Mouse (Mus musculus): ENCODE data around the gene Gm572.

DNA sequence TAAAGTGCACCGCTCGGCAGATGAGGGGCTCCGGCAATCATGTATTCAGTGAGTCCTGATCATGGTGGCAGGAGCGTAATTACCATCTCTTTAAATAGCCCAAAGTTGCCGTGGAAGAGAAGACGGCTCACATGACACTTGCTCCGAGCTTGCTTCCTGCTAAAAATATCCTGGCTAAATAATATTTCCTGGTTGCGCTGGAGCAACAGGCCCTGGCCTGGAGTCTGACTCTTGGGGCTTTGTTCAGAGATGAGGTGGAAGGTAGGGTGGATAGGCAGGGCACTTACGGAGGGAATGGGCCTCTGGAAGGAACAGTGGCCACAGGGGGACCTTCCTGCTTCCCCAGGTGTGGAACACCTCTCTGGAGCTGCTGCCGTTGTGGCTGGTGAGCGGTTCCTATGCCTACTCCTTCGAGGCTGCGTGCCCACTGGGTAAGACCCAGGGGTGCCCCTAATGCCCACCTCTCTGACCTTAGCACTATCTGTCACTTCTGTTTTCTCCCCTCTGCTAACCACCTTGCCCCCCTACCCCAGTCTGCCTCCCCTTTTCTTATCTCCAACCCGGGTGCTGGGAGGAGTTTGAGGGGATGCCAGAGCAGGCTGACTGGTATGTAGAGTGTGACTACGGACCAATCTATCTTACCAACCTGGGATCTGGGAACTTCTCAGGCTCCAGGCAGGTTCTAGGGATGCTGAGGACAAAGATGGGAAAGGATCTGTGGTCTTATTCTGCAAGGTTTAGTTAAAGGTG, 24.1 kb downstream of the Gm572 start:
- TF ChIP-seq POLR2A (IDR thresholded peaks at IDR 0.05; ENCODE audit: low read depth, low read length) (no peak), CTCF (IDR thresholded peaks at IDR 0.05; ENCODE audit: extremely low read depth, insufficient read depth, insufficient read length, insufficient replicate concordance) (no peak)

Data from spleen, adult 2 months (tissue).